Mouse (Mus musculus): Measurements from ENCODE around the gene Zfp629.
A peak's percentile ranks its signal among the peaks of the same experiment; 100 is the strongest.

Gene Zfp629

GRCm38 (mm10) chr7:127614091-127614490 lies 1.5 kb downstream of the Zfp629 start:
- DNase-seq, result no peak

GRCm38 (mm10) chr7:127613501-127613900 lies 2.1 kb downstream of the Zfp629 start:
- DNase-seq, result no peak

GRCm38 (mm10) chr7:127611561-127611960 lies 4.0 kb downstream of the Zfp629 start:
- DNase-seq, result no peak

GRCm38 (mm10) chr7:127611011-127611410 lies 4.6 kb downstream of the Zfp629 start:
- DNase-seq, result no peak

- DNase-seq, result no peak
These were observed 8.4 kb downstream of the Zfp629 start for GRCm38 (mm10) chr7:127607150-127607549.

GRCm38 (mm10) chr7:127604256-127604655 lies 11.3 kb downstream of the Zfp629 start:
- no peak for DNase-seq

GRCm38 (mm10) chr7:127602903-127603302 lies 12.7 kb downstream of the Zfp629 start:
- DNase-seq, result no peak

GRCm38 (mm10) chr7:127601735-127602134 lies 13.9 kb downstream of the Zfp629 start:
- DNase-seq, result no peak

GRCm38 (mm10) chr7:127600612-127601011 lies 15.0 kb downstream of the Zfp629 start:
- DNase-seq, result no peak

- DNase-seq, result no peak
These were observed 18.9 kb downstream of the Zfp629 start for GRCm38 (mm10) chr7:127596747-127597146.

GRCm38 (mm10) chr7:127592575-127592974 lies 23.0 kb downstream of the Zfp629 start:
- no peak for DNase-seq

GRCm38 (mm10) chr7:127591108-127591507 lies 24.5 kb downstream of the Zfp629 start:
- DNase-seq, result no peak

- DNase-seq, result no peak
These were observed 26.0 kb downstream of the Zfp629 start for GRCm38 (mm10) chr7:127589637-127590036.

GRCm38 (mm10) chr7:127588901-127589300 lies 26.7 kb downstream of the Zfp629 start:
- no peak for DNase-seq

- DNase-seq, result peak; percentile 92 to 96
These were observed 27.4 kb downstream of the Zfp629 start, which contains the start of the genes Ccdc189 and Rnf40 for GRCm38 (mm10) chr7:127588011-127588871. Gene Ccdc189 (minus strand): TSS chr7:127588595. Gene Rnf40 (plus strand): TSS chr7:127588767.

GRCm38 (mm10) chr7:127587196-127587595 lies 28.4 kb downstream of the Zfp629 start:
- DNase-seq, result no peak

GRCm38 (mm10) chr7:127586149-127586548 lies 29.4 kb downstream of the Zfp629 start:
- no peak for DNase-seq

- DNase-seq, result no peak
These were observed 30.6 kb downstream of the Zfp629 start for GRCm38 (mm10) chr7:127585031-127585430.

- no peak for DNase-seq
These were observed 32.3 kb downstream of the Zfp629 start for GRCm38 (mm10) chr7:127583260-127583659.

GRCm38 (mm10) chr7:127574115-127574514 lies 41.5 kb downstream of the Zfp629 start:
- DNase-seq, result no peak

- DNase-seq, result peak; percentile 31 to 38
These were observed 42.0 kb downstream of the Zfp629 start for GRCm38 (mm10) chr7:127573503-127574008.

GRCm38 (mm10) chr7:127572895-127573471 lies 42.6 kb downstream of the Zfp629 start, which contains the start of gene Phkg2:
Gene Phkg2 (plus strand): TSS chr7:127573340.
- peak; percentile 86 to 93 for DNase-seq

- peak in 1 of 2 experiments; percentile 18 for DNase-seq
These were observed 51.0 kb downstream of the Zfp629 start for GRCm38 (mm10) chr7:127564381-127565150.
